Mouse (Mus musculus): ENCODE data around the gene Ccdc92b.

Gene Ccdc92b

GRCm38 (mm10) chr11:74674713-74675112, 55.3 kb downstream of the Ccdc92b start:
- no peak for DNase-seq (ENCODE audit: extremely low read depth, insufficient read length, low spot score)

- no peak for DNase-seq (ENCODE audit: extremely low read depth, insufficient read length, low spot score)
Measured at GRCm38 (mm10) chr11:74675156-74675555, 55.8 kb downstream of the Ccdc92b start.
